Mouse (Mus musculus) kidney, embryonic 14.5 days (tissue): ENCODE results near the gene Cfap45. TPM values are rescaled to one million over a fixed set of nuclear protein-coding genes. Genes with fewer than 3 reads are reported as not detected.
A peak's percentile ranks its signal among the peaks of the same experiment; 100 is the strongest.

Experiments used
- ATAC-seq: fragments of 200-750 bp; cut with Nextera tagmentation; 2 replicates; pipeline ENCODE4 v1.8.0; 2017; ENCODE audit warnings: moderate number of reproducible peaks, mild to moderate bottlenecking, moderate TSS enrichment, moderate library complexity; ENCODE audit not compliant: low FRiP score, low TSS enrichment
- H3K27ac ChIP-seq: fragments of 300-500 bp; sonication (generic); 2 replicates; pipeline ENCODE4 v1.5.1; 2014; ENCODE audit warnings: low read depth, mild to moderate bottlenecking, low read length, moderate library complexity, mixed read lengths
- H3K27me3 ChIP-seq: fragments of 300-500 bp; sonication (generic); 2 replicates; pipeline ENCODE4 v1.6.1; 2014; ENCODE audit warnings: mild to moderate bottlenecking, low read length; ENCODE audit not compliant: control insufficient read depth, insufficient read depth
- H3K36me3 ChIP-seq: fragments of 300-500 bp; sonication (generic); 2 replicates; pipeline ENCODE4 v1.6.1; 2014; ENCODE audit warnings: low read length, mixed read lengths; ENCODE audit not compliant: control insufficient read depth, insufficient read depth
- H3K4me1 ChIP-seq: fragments of 300-500 bp; sonication (generic); 2 replicates; pipeline ENCODE4 v1.6.1; 2014; ENCODE audit warnings: low read length, mixed read lengths; ENCODE audit not compliant: control insufficient read depth, insufficient read depth
- H3K4me2 ChIP-seq: fragments of 300-500 bp; sonication (generic); replicated peaks from 2 replicates; pipeline ENCODE4 v1.6.1; 2014; ENCODE audit warnings: low read depth, mild to moderate bottlenecking, low read length
- H3K4me3 ChIP-seq: fragments of 300-500 bp; sonication (generic); 2 replicates; pipeline ENCODE4 v1.5.1; 2014; ENCODE audit warnings: mild to moderate bottlenecking, low read length
- H3K9ac ChIP-seq: fragments of 300-500 bp; sonication (generic); 2 replicates; pipeline ENCODE4 v1.6.1; 2014; ENCODE audit warnings: low read depth, mild to moderate bottlenecking, low read length, moderate library complexity
- H3K9me3 ChIP-seq: fragments of 300-500 bp; sonication (generic); 2 replicates; pipeline ENCODE4 v1.6.1; 2016; ENCODE audit warnings: low read length; ENCODE audit not compliant: control insufficient read depth
- WGBS: fragments of 180-500 bp; shearing (Covaris S2); extraction: QIAGEN DNeasy Blood & Tissue Kit; methylation state at CpG from one replicate; pipeline ENCODE4 v1.1.7; 2014; 5-methylcytosine and 5-hydroxymethylcytosine counted together
- polyA plus RNA-seq: library from polyadenylated mRNA; unstranded; fragments of >200 nt; fragmentation: Nextera tagmentation; extraction: Ambion mirVana; gene quantifications from 2 replicates; pipeline ENCODE4 v1.2.1, GENCODE M21; 2014

The Cfap45 gene
- polyA plus RNA-seq, 1 experiment from 2014 or later = 1.2 TPM

DNA sequence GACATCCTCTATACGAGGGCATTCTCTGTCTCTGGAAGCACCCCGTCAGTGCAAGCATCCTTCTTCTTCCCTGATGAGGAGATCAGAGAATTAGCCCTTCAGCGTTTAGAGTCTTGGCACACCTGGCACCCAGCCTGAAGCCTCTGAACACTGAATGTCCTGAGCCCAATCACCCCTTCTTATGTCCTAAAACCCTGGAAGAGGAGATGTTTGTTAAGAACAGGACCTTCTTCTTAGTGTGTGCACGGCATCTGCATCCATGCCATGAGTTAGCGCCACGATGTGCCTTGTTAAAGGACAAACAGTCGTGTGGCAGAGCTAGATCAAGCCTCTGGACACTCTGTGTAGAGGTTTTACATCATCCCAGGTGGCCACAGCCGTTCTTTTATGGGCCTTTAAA is 61.8 kb downstream of the Cfap45 start:
- ATAC-seq = no peak

GRCm38 (mm10) chr1:172584271-172584670 is 63.7 kb downstream of the Cfap45 start:
- no peak overlapping the region for H3K9ac ChIP-seq
- 88% methylated on average over 6 of the region's 6 CpGs for WGBS
- no peaks in the 10 kb centered on the region for H3K9me3 ChIP-seq
- H3K36me3 ChIP-seq = no peaks in the 10 kb centered on the region
- peaks cover 3% of the 10 kb centered on the region; the same call in 1 of the 2 replicates for H3K4me1 ChIP-seq
- H3K4me2 ChIP-seq = no peak overlapping the region
- no peak for ATAC-seq
- H3K27ac ChIP-seq = no peak overlapping the region
- H3K4me3 ChIP-seq = no peak overlapping the region
- H3K27me3 ChIP-seq = no peaks in the 10 kb centered on the region; the same call in 1 of the 2 replicates

More for the DNA sequence above, 61.8 kb downstream of the Cfap45 start:
- Histone ChIP-seq H3K36me3 (no peaks in the 10 kb centered on the region), H3K27me3 (no peaks in the 10 kb centered on the region; the same call in 1 of the 2 replicates), H3K9me3 (no peaks in the 10 kb centered on the region), H3K9ac (no peak overlapping the region), H3K4me1 (peaks cover 3% of the 10 kb centered on the region; the same call in 1 of the 2 replicates), H3K27ac (no peak overlapping the region), H3K4me3 (no peak overlapping the region), H3K4me2 (no peak overlapping the region)
- 87% methylated on average over 8 of the region's 8 CpGs for WGBS

GRCm38 (mm10) chr1:172585026-172585425 is 64.4 kb downstream of the Cfap45 start:
- WGBS = 47% methylated on average over 4 of the region's 4 CpGs
- Histone ChIP-seq H3K9me3 (no peaks in the 10 kb centered on the region), H3K4me3 (no peak overlapping the region), H3K27ac (no peak overlapping the region), H3K4me2 (no peak overlapping the region), H3K4me1 (peaks cover 3% of the 10 kb centered on the region; the same call in 1 of the 2 replicates), H3K9ac (0 out of 2 replicates have a peak overlapping the region, but pooled peaks have one; percentile 4), H3K27me3 (no peaks in the 10 kb centered on the region; the same call in 1 of the 2 replicates), H3K36me3 (no peaks in the 10 kb centered on the region)
- no peak for ATAC-seq

DNA sequence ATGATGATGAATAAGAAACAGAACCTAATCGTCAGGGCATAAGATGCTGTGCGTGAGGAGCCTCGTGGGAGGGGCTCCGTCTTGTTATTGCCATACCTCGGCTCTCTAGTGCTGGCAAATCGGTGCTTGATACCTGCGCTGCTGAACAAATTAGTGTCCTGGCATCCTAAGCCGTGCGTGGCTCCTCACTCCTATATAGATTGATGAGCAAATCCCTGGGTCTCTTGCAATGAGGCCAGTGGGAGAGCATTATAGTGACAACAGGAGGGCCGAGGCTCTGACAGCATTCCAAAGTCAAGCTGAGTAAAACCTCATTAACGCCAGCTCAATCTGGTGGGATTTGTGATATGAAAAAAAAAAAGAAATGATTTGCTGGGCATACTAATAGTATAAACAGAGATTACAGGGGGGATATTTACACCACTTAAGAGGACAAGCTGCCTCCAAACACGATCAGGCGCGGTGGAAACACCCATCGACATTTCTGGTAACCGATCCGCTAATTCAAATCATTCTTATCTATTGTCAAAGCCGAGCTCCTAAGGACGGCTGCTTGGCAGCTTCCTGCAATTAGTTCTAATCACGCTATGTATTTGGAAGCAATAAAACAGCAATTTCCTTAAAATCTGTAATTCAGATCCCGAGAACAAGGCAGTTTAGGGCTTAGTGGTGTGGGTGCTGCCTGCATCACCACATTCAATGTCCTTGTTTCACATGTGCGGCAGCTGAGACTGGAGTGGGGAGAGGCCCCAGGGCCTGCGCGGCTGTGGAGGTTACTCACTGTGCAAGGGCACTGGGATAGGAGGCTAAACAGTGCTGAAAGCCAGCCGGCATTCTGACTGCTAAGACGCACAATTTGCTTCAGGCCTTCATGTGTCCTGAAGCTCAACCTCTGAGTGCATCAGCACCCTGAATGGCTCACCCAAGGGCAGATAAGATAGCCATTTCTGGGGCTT is 65.3 kb downstream of the Cfap45 start:
- no peak overlapping the region for H3K4me3 ChIP-seq
- WGBS = 28% methylated on average over 26 of the region's 26 CpGs
- no peak overlapping the region for H3K9ac ChIP-seq
- H3K36me3 ChIP-seq = no peaks in the 10 kb centered on the region
- no peak overlapping the region for H3K4me2 ChIP-seq
- ATAC-seq = no peak; the same call in 1 of the 2 replicates
- H3K27ac ChIP-seq = no peak overlapping the region
- H3K9me3 ChIP-seq = no peaks in the 10 kb centered on the region
- peaks cover 3% of the 10 kb centered on the region; the same call in 1 of the 2 replicates for H3K4me1 ChIP-seq
- H3K27me3 ChIP-seq = no peaks in the 10 kb centered on the region; the same call in 1 of the 2 replicates

DNA sequence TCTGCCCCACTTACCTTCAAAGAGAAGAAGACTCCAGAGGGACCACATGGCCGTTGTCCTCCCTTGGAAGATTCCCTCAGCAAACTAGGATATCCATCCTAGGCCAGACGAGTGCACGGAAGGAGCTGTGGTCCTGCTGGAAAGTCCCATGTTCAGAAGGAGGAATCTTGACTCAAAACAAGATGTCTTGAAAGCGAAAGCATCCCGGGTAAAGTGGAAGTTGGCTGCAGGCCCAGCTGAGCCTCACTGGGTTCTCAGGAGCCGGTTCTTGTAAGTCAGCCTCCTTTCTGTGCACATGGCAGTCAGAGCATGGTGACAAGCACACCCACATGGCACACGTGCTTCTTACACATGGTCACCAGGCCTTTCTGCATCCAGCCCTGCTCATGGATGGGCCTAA is 69.8 kb downstream of the Cfap45 start, which contains the start of gene Slamf8:
Gene Slamf8, minus strand, starts transcription at position 184 of the 400 bp plus-strand sequence.
- H3K4me1 ChIP-seq = peaks cover 3% of the 10 kb centered on the region; the same call in 1 of the 2 replicates
- 87% methylated on average over 7 of the region's 7 CpGs for WGBS
- H3K4me2 ChIP-seq = no peak within 1 kb of the TSS
- no peaks in the 10 kb centered on the region for H3K36me3 ChIP-seq
- H3K27me3 ChIP-seq = no peaks in the 10 kb centered on the region; the same call in none of the 2 replicates
- H3K9ac ChIP-seq = no peak within 1 kb of the TSS
- H3K27ac ChIP-seq = no peak within 1 kb of the TSS
- H3K4me3 ChIP-seq = no peak within 1 kb of the TSS
- no peak for ATAC-seq
- no peaks in the 10 kb centered on the region for H3K9me3 ChIP-seq

DNA sequence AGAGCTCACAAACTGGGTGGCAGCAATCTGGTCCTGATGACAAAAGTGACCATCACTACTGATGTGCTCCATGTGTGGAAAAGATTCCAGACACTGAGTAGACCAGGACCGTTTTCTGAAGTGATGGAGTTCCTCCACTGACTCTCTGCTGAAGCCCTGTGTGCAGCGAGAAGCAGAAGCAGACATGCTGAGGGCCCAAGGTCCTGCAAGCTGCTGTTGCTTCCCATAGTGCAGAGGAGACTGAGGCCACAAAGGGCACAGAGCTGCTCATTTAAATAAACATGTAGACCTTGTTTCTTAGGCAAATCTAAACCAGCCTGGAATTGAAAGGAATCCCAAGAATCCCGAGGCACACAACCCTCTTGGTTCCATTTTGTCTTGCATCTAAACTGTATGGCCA is 72.7 kb downstream of the Cfap45 start:
- H3K9me3 ChIP-seq = no peaks in the 10 kb centered on the region
- no peak for ATAC-seq

DNA sequence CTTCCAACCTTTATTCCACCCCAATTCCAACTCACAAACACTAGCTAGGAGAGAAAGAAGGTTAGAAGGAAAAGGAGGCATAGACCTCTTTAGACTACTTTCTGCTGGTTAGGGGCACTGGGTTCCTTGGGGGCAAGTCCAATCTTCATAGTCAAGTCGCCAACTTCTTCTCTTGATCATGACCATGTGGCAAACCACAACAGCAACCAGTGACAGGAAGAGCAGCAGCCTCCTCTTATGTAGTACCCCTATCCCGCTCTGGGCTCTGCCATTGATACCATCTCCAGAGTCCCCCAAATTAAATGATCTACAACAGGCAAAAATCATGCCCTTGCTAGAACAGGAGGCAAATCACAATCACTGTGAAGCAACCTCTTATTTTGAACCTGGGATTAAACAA is 73.4 kb downstream of the Cfap45 start:
- no peak overlapping the region for H3K4me2 ChIP-seq
- ATAC-seq = no peak
- no peak overlapping the region for H3K27ac ChIP-seq
- H3K9ac ChIP-seq = no peak overlapping the region
- H3K4me3 ChIP-seq = no peak overlapping the region
- no peaks in the 10 kb centered on the region for H3K36me3 ChIP-seq
- H3K4me1 ChIP-seq = no peaks in the 10 kb centered on the region
- 79% methylated on average over 2 of the region's 2 CpGs for WGBS
- no peaks in the 10 kb centered on the region for H3K9me3 ChIP-seq
- H3K27me3 ChIP-seq = no peaks in the 10 kb centered on the region; the same call in 1 of the 2 replicates

More for the DNA sequence above, 72.7 kb downstream of the Cfap45 start:
- Histone ChIP-seq H3K4me3 (no peak overlapping the region), H3K9ac (no peak overlapping the region), H3K27ac (no peak overlapping the region), H3K4me1 (no peaks in the 10 kb centered on the region), H3K36me3 (no peaks in the 10 kb centered on the region), H3K4me2 (no peak overlapping the region), H3K27me3 (no peaks in the 10 kb centered on the region; the same call in 1 of the 2 replicates)
- 83% methylated on average over 3 of the region's 3 CpGs for WGBS

DNA sequence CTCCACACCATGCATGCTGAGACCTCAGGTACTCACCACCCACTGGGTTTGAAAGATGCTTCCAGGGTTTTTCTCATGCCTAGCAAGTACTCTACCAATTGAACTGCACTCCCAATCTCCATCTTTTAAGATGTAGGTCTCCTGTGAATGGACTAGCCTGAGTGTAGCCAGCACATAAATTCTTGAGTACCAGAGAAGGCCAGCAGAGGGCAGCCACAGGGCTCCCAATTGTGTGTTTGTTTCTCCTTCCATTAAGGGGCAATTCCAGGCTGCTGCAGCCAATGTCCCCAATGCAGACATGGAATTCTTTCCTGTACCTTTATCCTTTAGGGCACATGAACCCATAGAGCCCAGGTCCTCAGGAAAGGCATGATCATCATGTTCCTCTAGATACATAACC is 73.9 kb downstream of the Cfap45 start:
- no peak overlapping the region for H3K9ac ChIP-seq
- no peaks in the 10 kb centered on the region for H3K36me3 ChIP-seq
- no peak overlapping the region for H3K4me3 ChIP-seq
- H3K27ac ChIP-seq = no peak overlapping the region
- no peaks in the 10 kb centered on the region for H3K4me1 ChIP-seq
- H3K9me3 ChIP-seq = no peaks in the 10 kb centered on the region
- H3K27me3 ChIP-seq = no peaks in the 10 kb centered on the region; the same call in 1 of the 2 replicates
- no peak overlapping the region for H3K4me2 ChIP-seq
- no peak; the same call in 1 of the 2 replicates for ATAC-seq
